Mouse (Mus musculus): Measurements from ENCODE around the gene Shc2.

Gene Shc2

GRCm38 (mm10) chr10:79637128-79638110 is at the start of gene Shc2:
Gene Shc2, minus strand, starts transcription at chr10:79637918.
- DNase-seq (ENCODE audit: low read depth, low spot score) = no peak

GRCm38 (mm10) chr10:79687513-79687912 is 49.8 kb upstream of the Shc2 start:
- no peak for DNase-seq (ENCODE audit: low read depth, low spot score)

- DNase-seq (ENCODE audit: low read depth, low spot score) = no peak
Measured at GRCm38 (mm10) chr10:79686691-79687090, 49.0 kb upstream of the Shc2 start.

GRCm38 (mm10) chr10:79686219-79686618 is 48.5 kb upstream of the Shc2 start:
- no peak for DNase-seq (ENCODE audit: low read depth, low spot score)

- DNase-seq (ENCODE audit: low read depth, low spot score) = no peak
Measured at GRCm38 (mm10) chr10:79684770-79685600, 47.3 kb upstream of the Shc2 start.

GRCm38 (mm10) chr10:79683726-79684640 is 46.3 kb upstream of the Shc2 start:
- DNase-seq (ENCODE audit: low read depth, low spot score) = no peak

- no peak for DNase-seq (ENCODE audit: low read depth, low spot score)
Measured at GRCm38 (mm10) chr10:79682916-79683582, 45.3 kb upstream of the Shc2 start.

GRCm38 (mm10) chr10:79682551-79682915 is 44.8 kb upstream of the Shc2 start:
- no peak for DNase-seq (ENCODE audit: low read depth, low spot score)

- DNase-seq (ENCODE audit: low read depth, low spot score) = peak; percentile 97
Measured at GRCm38 (mm10) chr10:79681591-79682245, 44.0 kb upstream of the Shc2 start, which contains the start of gene Cdc34. Gene Cdc34, plus strand, starts transcription at chr10:79682195.

GRCm38 (mm10) chr10:79680606-79681495 is 43.1 kb upstream of the Shc2 start:
- no peak for DNase-seq (ENCODE audit: low read depth, low spot score)

GRCm38 (mm10) chr10:79675346-79676035 is 37.8 kb upstream of the Shc2 start:
- DNase-seq (ENCODE audit: low read depth, low spot score) = no peak

- no peak for DNase-seq (ENCODE audit: low read depth, low spot score)
Measured at GRCm38 (mm10) chr10:79673054-79673453, 35.3 kb upstream of the Shc2 start.

- no peak for DNase-seq (ENCODE audit: low read depth, low spot score)
Measured at GRCm38 (mm10) chr10:79672088-79672455, 34.4 kb upstream of the Shc2 start.

GRCm38 (mm10) chr10:79671396-79672087 is 33.8 kb upstream of the Shc2 start:
- DNase-seq (ENCODE audit: low read depth, low spot score) = no peak

- DNase-seq (ENCODE audit: low read depth, low spot score) = no peak
Measured at GRCm38 (mm10) chr10:79670071-79670888, 32.6 kb upstream of the Shc2 start.

- DNase-seq (ENCODE audit: low read depth, low spot score) = no peak
Measured at GRCm38 (mm10) chr10:79669576-79670057, 31.9 kb upstream of the Shc2 start.
